Mouse (Mus musculus) spleen, postnatal 14 days (tissue): Measurements from ENCODE around the gene Abhd5.

Source experiments
- DNase-seq, 2 experiments: peaks; one replicate each; pipeline ENCODE4 v3.0.0; 2021 to 2022; ENCODE audit warnings: low spot score in 2 of 2

Gene Abhd5

GRCm38 (mm10) chr9:122415056-122415775, 63.8 kb downstream of the Abhd5 start:
- no peak for DNase-seq

- no peak for DNase-seq
Measured at GRCm38 (mm10) chr9:122416617-122417016, 65.2 kb downstream of the Abhd5 start.

GRCm38 (mm10) chr9:122420195-122420756, 68.9 kb downstream of the Abhd5 start:
- DNase-seq, result no peak

- peak; percentile 22 to 41 for DNase-seq
Measured at GRCm38 (mm10) chr9:122420772-122421764, 69.7 kb downstream of the Abhd5 start.

- DNase-seq, result no peak
Measured at GRCm38 (mm10) chr9:122421911-122422310, 70.5 kb downstream of the Abhd5 start.

- no peak for DNase-seq
Measured at GRCm38 (mm10) chr9:122422706-122423105, 71.3 kb downstream of the Abhd5 start.

- DNase-seq, result no peak
Measured at GRCm38 (mm10) chr9:122423146-122423545, 71.7 kb downstream of the Abhd5 start.

- DNase-seq, result peak in 1 of 2 experiments; percentile 16
Measured at GRCm38 (mm10) chr9:122424941-122425608, 73.7 kb downstream of the Abhd5 start.

- DNase-seq, result no peak
Measured at GRCm38 (mm10) chr9:122429058-122429649, 77.7 kb downstream of the Abhd5 start.

- DNase-seq, result no peak
Measured at GRCm38 (mm10) chr9:122429685-122430084, 78.3 kb downstream of the Abhd5 start.
